Mouse (Mus musculus) adrenal gland, postnatal 10 days (tissue): ENCODE data around the gene Tcp10b. TPM values are rescaled to one million over a fixed set of nuclear protein-coding genes. Genes with fewer than 3 reads are reported as not detected.

Source experiments
- total RNA-seq, 2 experiments: library from RNA; stranded (reverse); gene quantifications; 2 replicates each; pipeline ENCODE4 v1.2.3; 2021

Tcp10b gene
- total RNA-seq, 2 experiments from 2014 or later: 0.51 to 0.82 TPM

Other genes starting within 250 kb of the Tcp10b start
- under 1 TPM in 1 of 2 experiments, not detected in 1; 0.60 TPM for gene Mas1, start 193.0 kb upstream of the Tcp10b start, total RNA-seq
- under 1 TPM; 0.27 to 0.58 TPM for gene Mrgprh, start 185.1 kb upstream of the Tcp10b start, total RNA-seq
- 1 to 10 TPM; 2.2 to 2.8 TPM for gene Pnldc1, start 150.9 kb upstream of the Tcp10b start, total RNA-seq
- 100 to 1,000 TPM; 235 to 266 TPM for gene Tcp1, start 145.4 kb upstream of the Tcp10b start, total RNA-seq
- gene Mrpl18, start 144.8 kb upstream of the Tcp10b start, total RNA-seq: 100 to 1,000 TPM in 1 of 2 experiments, 10 to 100 TPM in 1; 87.0 to 122 TPM
- 10 to 100 TPM in 1 of 2 experiments, 1 to 10 TPM in 1; 9.1 to 18.7 TPM for gene Acat3, start 120.5 kb upstream of the Tcp10b start, total RNA-seq
- 100 to 1,000 TPM; 108 to 118 TPM for gene Acat2, start 100.4 kb upstream of the Tcp10b start, total RNA-seq
- 10 to 100 TPM; 55.3 to 74.7 TPM for gene Wtap, start 66.9 kb upstream of the Tcp10b start, total RNA-seq
- gene Sod2, start 54.3 kb upstream of the Tcp10b start, total RNA-seq: 100 to 1,000 TPM; 750 to 799 TPM
- not detected for gene Gpr31b, start 8.8 kb upstream of the Tcp10b start, total RNA-seq
- under 1 TPM; 0.27 to 0.39 TPM for gene Unc93a, start 70.7 kb downstream of the Tcp10b start, total RNA-seq
- gene Smok2a, start 160.1 kb downstream of the Tcp10b start, total RNA-seq: not detected
- not detected for gene Smok2b, start 169.2 kb downstream of the Tcp10b start, total RNA-seq